ENCODE assay signal across 8 mouse cellular contexts in genomic region chr1:138963868-138964458, GRCm38 (mm10). TPM values are rescaled to one million over a fixed set of nuclear protein-coding genes. Genes with fewer than 3 reads are reported as not detected.
A peak's percentile ranks its signal among the peaks of the same experiment; 100 is the strongest.
DNase-seq lines count a peak whose midpoint lies in the region; ATAC-seq and TF ChIP-seq lines count a peak whose summit lies in the region.

No protein-coding gene starts in this region.

- intact Hi-C loops in heart, postnatal 36 days (cut with DNase I), result loop anchor here (1.0 to 10.0 kb wide), 6 partner anchors 37 to 369 kb away; partner anchors contain the start of gene 2310009B15Rik

- H3K4me3 ChIP-seq in bone marrow, adult 2 months (replicated peaks; ENCODE audit: control insufficient read depth, low read depth, low read length), result peak overlapping the region; percentile 66

- H3K4me1 ChIP-seq in bone marrow, adult 2 months (ENCODE audit: control insufficient read depth, insufficient read depth, low read length), result peaks cover 2% of the 10 kb centered on the region

- ATAC-seq in erythroid progenitor cell, adult 5-6 weeks (replicated peaks; ENCODE audit: low FRiP score, poor library complexity, severe bottlenecking), result peak; percentile 51
- ATAC-seq in megakaryocyte progenitor cell, adult 5-6 weeks (replicated peaks; ENCODE audit: poor library complexity), result peak; percentile 16

- peak overlapping the region; percentile 96 for H3K27ac ChIP-seq in bone marrow, adult 2 months (ENCODE audit: control insufficient read depth, insufficient read depth, low read depth, low read length, poor library complexity)

- under 1% methylated on average over 49 of the region's 50 CpGs for WGBS in bone marrow, adult 2 months

- TF ChIP-seq POLR2A in bone marrow, adult 2 months (IDR thresholded peaks at IDR 0.05; ENCODE audit: borderline replicate concordance, control insufficient read depth, low read depth, low read length), result no peak

- TF ChIP-seq CTCF in bone marrow, adult 2 months (IDR thresholded peaks at IDR 0.05; ENCODE audit: control insufficient read depth, insufficient read depth, low read length), result no peak

- DNase-seq in adrenal gland, postnatal 10 days, result peak; percentile 66
- no peak for DNase-seq in adrenal gland, postnatal 4 days (ENCODE audit: low spot score in 2 of 2)
- DNase-seq in heart, postnatal 36 days, result peak; percentile 26 to 65
- peak; percentile 26 to 32 for DNase-seq in layer of hippocampus, postnatal 36 days
- DNase-seq in right cerebral cortex, postnatal 25 days, result peak; percentile 67

RNA-seq across cellular contexts. Expression of gene Dennd1b, which starts 0.7 kb away (rescaled TPM):
- 10 to 100 TPM; 13.7 to 21.9 TPM for total RNA-seq in adrenal gland, postnatal 10 days (2021)
- 10 to 100 TPM; 25.0 to 26.2 TPM for total RNA-seq in adrenal gland, postnatal 4 days (2021)
- 3.3 and 7.7 TPM in 2 replicates for polyA plus RNA-seq in bone marrow, adult 2 months (2011; ENCODE audit: insufficient read depth, insufficient read length, low replicate concordance, missing spikeins)
- total RNA-seq in erythroid progenitor cell, adult 5-6 weeks (2015; ENCODE audit: low replicate concordance), result 8.6 and 15.1 TPM in 2 replicates
- total RNA-seq in erythroid progenitor cell, adult 5-6 weeks (2017; ENCODE audit: low replicate concordance), result 2.3 and 5.1 TPM in 2 replicates
- total RNA-seq in heart, postnatal 36 days (2021), result 10 to 100 TPM; 19.8 to 20.8 TPM
- 10 to 100 TPM; 50.2 to 51.4 TPM for total RNA-seq in layer of hippocampus, postnatal 36 days (2021)
- total RNA-seq in megakaryocyte progenitor cell, adult 5-6 weeks (2015), result 21.3 and 35.7 TPM in 2 replicates
- 21.5 and 22.6 TPM in 2 replicates for total RNA-seq in megakaryocyte progenitor cell, adult 5-6 weeks (2017)

Comparison
In these comparisons a context has a peak if more than half of its experiments do, and no peak if none do; other contexts are left out.
1. DNase-seq: peak in adrenal gland, postnatal 10 days (single experiment), heart, postnatal 36 days (2 of 2), layer of hippocampus, postnatal 36 days (2 of 2) and right cerebral cortex, postnatal 25 days (single experiment); none in adrenal gland, postnatal 4 days (0 of 2).